Mouse (Mus musculus) ovary, postnatal 36 days (tissue): ENCODE results near the gene Itga4.

Source experiments
- DNase-seq: peaks from one replicate; pipeline ENCODE4 v3.0.0; 2022; ENCODE audit warnings: low spot score, mixed read lengths

The Itga4 gene

GRCm38 (mm10) chr2:79266480-79266879 lies 11.3 kb downstream of the Itga4 start:
- no peak for DNase-seq

GRCm38 (mm10) chr2:79267181-79267580 lies 12.0 kb downstream of the Itga4 start:
- DNase-seq, result no peak

DNA sequence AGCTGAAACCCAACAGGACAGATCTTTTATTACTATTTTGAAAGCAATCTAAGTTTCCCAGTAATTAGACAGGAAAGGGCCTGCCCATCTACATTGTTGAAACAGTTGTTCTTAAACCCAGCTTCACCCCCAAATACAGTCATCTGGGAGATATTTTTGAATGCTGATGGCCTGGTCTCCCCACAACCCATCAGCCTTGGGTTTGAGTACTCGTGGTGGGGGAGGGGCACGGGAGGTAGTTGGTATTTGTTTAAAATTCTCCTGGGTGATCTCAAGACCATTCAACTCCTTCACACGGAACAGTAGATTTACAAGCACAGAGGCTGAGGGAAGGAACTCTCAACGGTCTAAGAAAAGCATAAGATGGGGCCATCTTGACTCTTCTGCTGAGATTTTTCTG lies 13.6 kb downstream of the Itga4 start:
- no peak for DNase-seq

DNA sequence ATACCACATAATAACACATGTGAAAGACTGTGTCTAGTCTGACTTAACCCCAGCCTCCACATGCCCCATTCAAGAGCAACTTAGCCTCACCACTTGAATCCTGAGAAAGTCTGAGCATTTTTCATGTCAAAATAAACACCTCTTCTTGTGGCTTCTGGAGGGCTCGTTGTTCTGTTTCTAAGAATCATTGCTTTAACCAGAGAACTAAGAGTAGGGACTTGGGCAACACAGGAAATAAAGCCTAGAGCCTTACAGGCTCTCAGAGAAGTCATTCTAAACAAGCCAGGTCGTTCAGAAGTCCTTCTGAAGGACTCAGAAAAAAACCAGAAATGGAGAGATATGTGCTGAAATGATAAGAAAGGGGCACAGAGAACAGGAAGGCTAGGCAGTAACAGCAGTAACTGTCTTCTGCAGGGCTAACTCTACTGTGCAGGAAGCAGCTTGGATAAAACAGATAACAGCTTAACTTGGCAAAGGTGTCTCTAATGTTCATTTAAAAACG lies 14.9 kb downstream of the Itga4 start:
- DNase-seq, result no peak

GRCm38 (mm10) chr2:79271838-79272237 lies 16.6 kb downstream of the Itga4 start:
- no peak for DNase-seq

DNA sequence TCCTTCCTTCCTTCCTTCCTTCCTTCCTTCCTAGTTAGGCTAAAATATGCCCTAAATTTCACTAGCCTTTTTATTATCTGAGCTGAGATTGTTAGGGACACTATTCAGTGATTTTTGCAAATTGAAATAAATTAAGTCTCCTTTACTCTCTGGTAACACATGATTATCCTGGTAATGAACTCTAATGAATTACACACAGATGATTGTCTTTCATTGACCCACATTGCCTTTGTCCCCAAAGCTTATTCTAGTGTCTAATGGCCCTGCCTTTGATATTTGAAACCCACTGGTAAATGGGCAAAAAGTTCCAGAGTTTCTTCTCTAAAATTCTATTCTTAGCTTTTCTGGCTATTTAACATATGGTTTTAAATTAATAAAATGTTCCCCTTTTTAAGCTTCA lies 23.4 kb downstream of the Itga4 start:
- no peak for DNase-seq

DNA sequence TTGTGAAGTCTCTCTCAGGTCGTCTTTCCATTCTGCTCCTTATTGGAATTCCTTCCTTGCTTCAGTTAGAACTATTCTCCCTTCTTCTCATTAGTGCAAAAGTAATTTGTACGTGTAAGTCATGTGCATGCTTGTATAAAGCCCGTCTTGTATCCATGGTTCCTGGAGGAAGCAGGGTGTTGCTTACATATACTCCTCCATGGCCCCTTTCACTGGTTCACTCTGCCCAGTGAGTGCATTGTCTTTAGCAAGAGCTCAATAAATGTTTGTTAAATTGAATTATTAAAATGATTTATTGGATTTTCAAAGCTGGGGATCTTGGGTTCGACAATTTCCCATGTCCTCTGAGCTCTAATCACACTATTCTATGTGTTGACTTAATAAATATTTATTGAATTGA lies 29.0 kb downstream of the Itga4 start:
- DNase-seq, result no peak

GRCm38 (mm10) chr2:79290149-79290548 lies 34.9 kb downstream of the Itga4 start:
- DNase-seq, result no peak

- DNase-seq, result no peak
These were observed 36.7 kb downstream of the Itga4 start for GRCm38 (mm10) chr2:79291922-79292321.

- no peak for DNase-seq
These were observed 37.2 kb downstream of the Itga4 start for GRCm38 (mm10) chr2:79292431-79292830.

DNA sequence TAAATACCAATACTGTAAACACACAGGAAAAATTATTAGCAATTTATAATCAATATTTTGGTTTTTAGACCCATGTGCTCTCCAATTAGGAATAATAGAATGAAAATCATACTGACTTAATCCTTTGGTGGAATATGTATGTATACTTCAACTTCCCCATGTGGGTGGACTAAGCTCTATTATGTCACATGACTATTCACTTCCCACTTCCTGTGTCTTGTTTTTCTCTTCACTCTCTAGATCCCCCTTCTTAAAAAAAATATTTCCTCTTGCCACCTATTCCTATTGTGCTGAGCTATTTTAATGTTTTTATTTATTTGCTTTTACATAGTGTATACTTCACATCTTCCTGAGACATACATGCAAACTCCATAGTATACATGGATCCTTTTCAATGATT lies 47.2 kb downstream of the Itga4 start:
- no peak for DNase-seq

DNA sequence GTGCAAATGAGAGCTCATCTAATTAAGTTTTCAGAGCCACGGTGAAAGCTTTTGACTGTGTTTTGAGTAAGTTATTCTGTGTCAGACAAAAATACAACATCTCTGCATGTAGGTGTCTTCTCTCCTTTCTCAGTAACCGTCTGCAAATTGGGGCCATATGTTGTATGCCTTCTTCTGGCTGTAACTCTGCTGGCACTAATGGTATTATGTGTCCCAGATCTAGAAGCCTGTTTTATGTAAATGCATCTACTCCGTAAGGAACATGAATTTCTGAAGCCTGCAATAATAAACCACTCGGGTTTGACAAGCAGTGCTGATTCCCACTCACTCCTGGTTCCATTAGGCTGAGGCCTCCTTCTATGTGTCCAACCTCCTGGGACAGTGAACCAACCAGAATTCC lies 52.3 kb downstream of the Itga4 start:
- DNase-seq, result no peak

GRCm38 (mm10) chr2:79309454-79310118 lies 54.4 kb downstream of the Itga4 start:
- no peak for DNase-seq

DNA sequence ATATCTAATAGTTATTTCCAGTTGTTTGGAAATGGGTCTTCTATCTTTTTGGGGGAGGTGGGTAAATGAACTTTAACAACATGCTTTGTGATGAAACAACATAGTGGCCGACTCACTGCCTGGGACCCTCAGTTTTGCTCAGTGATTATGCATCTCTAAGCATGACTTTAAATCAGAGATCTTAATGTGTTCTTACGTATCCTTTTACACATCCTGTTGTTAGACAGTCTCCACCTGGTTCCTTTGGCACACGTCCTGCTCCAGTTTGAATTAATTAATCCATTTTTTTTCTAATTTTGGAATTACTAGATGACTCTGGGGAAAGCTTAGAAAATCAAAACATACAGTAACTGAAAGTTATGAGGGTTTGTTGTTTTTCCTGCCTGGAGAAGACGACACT lies 57.3 kb downstream of the Itga4 start:
- DNase-seq, result no peak

DNA sequence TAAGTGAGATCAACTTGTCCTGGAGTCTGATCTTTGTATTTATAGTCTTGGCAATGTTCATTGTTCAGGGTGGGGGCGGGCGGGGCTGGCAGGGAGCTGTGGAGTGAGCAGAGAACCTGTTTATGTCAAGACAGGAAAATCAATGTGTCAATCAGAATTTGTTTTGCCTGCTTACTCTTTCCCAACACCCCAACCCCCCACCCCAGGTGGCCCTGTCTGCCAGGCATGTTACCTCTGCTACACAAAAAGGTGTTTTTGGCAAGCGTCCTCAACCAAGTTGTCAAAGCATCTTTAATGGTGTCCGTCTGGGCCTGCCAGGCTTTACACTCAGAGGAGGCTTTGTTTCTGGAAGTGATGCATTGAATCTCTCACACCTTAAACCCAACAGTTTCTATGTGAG lies 59.9 kb downstream of the Itga4 start:
- no peak for DNase-seq

- DNase-seq, result no peak
These were observed 61.1 kb downstream of the Itga4 start for GRCm38 (mm10) chr2:79316182-79316880.

DNA sequence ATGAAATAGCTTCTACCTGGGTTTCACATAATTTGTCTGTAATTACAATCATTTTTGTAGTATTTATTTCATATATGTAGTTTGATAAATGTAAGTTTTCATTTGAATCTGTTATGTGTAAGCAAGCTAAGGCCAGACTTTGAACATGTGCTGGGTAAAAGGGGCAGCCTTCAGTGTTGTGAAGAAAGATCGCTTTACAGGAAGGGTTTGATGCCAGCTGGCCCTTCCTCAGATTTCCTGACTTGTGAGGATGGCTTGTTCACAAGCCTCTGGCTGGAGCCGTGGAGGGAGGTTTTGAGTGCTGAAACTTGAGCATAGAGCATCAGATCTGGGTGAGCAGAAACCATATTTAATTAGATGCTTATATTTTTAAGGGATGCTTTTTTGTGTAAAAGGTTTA lies 72.9 kb downstream of the Itga4 start:
- DNase-seq, result no peak

- no peak for DNase-seq
These were observed 79.4 kb downstream of the Itga4 start for GRCm38 (mm10) chr2:79334661-79335060.

- DNase-seq, result no peak
These were observed 80.9 kb downstream of the Itga4 start for GRCm38 (mm10) chr2:79336141-79336540.

- no peak for DNase-seq
These were observed 83.8 kb downstream of the Itga4 start for GRCm38 (mm10) chr2:79339003-79339402.

DNA sequence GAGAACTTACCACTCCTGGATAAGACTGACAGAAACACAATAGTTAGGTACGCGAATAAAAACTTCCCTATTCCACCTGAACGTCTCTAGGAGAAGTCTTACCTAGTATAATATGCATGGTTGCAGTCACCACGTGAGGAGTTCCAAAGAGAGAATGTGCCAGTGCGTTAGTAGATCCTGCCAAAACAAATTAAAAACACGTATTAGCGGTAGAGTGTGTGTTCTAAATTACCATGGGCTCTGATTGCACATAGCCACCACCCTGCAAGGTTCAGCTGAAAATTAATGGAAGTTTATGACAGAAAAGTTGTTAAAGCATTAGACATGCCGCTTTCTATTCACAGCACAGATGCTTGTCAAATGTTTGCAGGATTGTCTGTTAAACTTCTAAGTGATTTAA lies 87.9 kb downstream of the Itga4 start:
- DNase-seq, result no peak

- no peak for DNase-seq
These were observed 96.2 kb downstream of the Itga4 start for GRCm38 (mm10) chr2:79351179-79352099.
